ENCODE assay signal across 8 mouse cellular contexts in the genomic region with DNA sequence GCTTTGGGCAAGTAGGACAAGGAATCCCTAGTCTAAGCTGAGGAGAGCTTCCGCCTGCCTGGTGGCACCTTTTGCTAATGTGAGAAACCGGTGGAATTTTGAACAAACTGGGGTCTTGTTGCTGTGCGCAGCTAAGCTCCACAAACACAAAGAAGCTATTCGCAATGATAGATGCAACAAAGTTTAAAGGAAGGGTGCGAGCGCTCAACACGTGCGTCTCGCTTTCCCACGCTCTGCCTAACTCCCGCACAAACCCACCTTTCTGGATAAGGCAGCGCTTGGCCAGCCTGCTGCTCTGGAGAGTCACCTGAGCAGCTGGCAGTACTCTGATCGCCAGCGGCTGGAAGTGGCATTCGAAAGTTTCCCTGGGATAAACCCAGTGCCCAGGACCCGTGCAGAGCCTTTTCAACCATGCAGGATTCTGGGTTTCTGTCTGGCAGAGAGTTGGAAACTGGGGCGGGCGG. TPM values are rescaled to one million over a fixed set of nuclear protein-coding genes. Genes with fewer than 3 reads are reported as not detected.
A peak's percentile ranks its signal among the peaks of the same experiment; 100 is the strongest.
DNase-seq lines count a peak whose midpoint lies in the region; ATAC-seq and TF ChIP-seq lines count a peak whose summit lies in the region.

No protein-coding gene starts in this region.

- H3K4me2 ChIP-seq in heart, embryonic 14.5 days (ENCODE audit: low read length) = peak overlapping the region; percentile 72
- peak overlapping the region; percentile 64 for H3K4me2 ChIP-seq in midbrain, embryonic 11.5 days

- intact Hi-C loops in left cerebral cortex, postnatal 25 days (cut with DNase I) = no loop called here
- intact Hi-C loops in left cerebral cortex, postnatal 36 days (cut with DNase I) = no loop called here

- H3K9me3 ChIP-seq in heart, embryonic 14.5 days (ENCODE audit: control insufficient read depth, low read length) = no peaks in the 10 kb centered on the region
- H3K9me3 ChIP-seq in midbrain, embryonic 11.5 days (ENCODE audit: control insufficient read depth, low read length) = no peaks in the 10 kb centered on the region

- H3K27ac ChIP-seq in bone marrow macrophage, adult 2 months (ENCODE audit: insufficient read depth, low read depth, low read length) = no peak overlapping the region
- peak overlapping the region; percentile 19 to 87; a peak in 3 of 4 replicates for H3K27ac ChIP-seq in heart, embryonic 14.5 days (replicated peaks in 1 of 2; ENCODE audit: control insufficient read depth in 1 of 2, insufficient read depth in 1 of 2, low read depth in 2 of 2, low read length in 2 of 2)
- H3K27ac ChIP-seq in midbrain, embryonic 11.5 days (ENCODE audit: low read depth, low read length) = no peak overlapping the region

- peak overlapping the region; percentile 79 for H3K4me3 ChIP-seq in bone marrow macrophage, adult 2 months (ENCODE audit: insufficient read depth, low read length)
- peak overlapping the region; percentile 62 to 69 for H3K4me3 ChIP-seq in heart, embryonic 14.5 days (ENCODE audit: control insufficient read depth in 1 of 2, insufficient read depth in 1 of 2, low read depth in 1 of 2, low read length in 2 of 2)
- peak overlapping the region; percentile 47 for H3K4me3 ChIP-seq in midbrain, embryonic 11.5 days (ENCODE audit: low read depth, low read length)

- 19% methylated on average over 18 of the region's 18 CpGs for WGBS in heart, embryonic 14.5 days
- 22% methylated on average over 18 of the region's 18 CpGs for WGBS in midbrain, embryonic 11.5 days

- TF ChIP-seq CTCF in bone marrow macrophage, adult 2 months (IDR thresholded peaks at IDR 0.05; ENCODE audit: low read depth, low read length) = no peak

- TF ChIP-seq POLR2A in bone marrow macrophage, adult 2 months (IDR thresholded peaks at IDR 0.05; ENCODE audit: borderline replicate concordance, low read depth, low read length) = no peak

- no peak for ATAC-seq in heart, embryonic 14.5 days (ENCODE audit: insufficient number of reproducible peaks, insufficient read depth, low FRiP score, low read depth)
- ATAC-seq in midbrain, embryonic 11.5 days (ENCODE audit: low FRiP score) = no peak
- ATAC-seq in monocyte, adult 5-6 weeks (replicated peaks; ENCODE audit: insufficient number of reproducible peaks, low FRiP score, low TSS enrichment, poor library complexity, severe bottlenecking) = no peak

- H3K9ac ChIP-seq in heart, embryonic 14.5 days (ENCODE audit: low read length) = peak overlapping the region; percentile 84
- peak overlapping the region; percentile 74 for H3K9ac ChIP-seq in midbrain, embryonic 11.5 days (ENCODE audit: low read length)

- no peaks in the 10 kb centered on the region for H3K36me3 ChIP-seq in heart, embryonic 14.5 days (ENCODE audit: control insufficient read depth, insufficient read depth, low read length)
- H3K36me3 ChIP-seq in midbrain, embryonic 11.5 days (ENCODE audit: control insufficient read depth, insufficient read depth, low read length) = no peaks in the 10 kb centered on the region

- H3K4me1 ChIP-seq in bone marrow macrophage, adult 2 months (ENCODE audit: control insufficient read depth, insufficient read depth, low read length) = peaks cover 18% of the 10 kb centered on the region
- peaks cover 0 to 3% of the 10 kb centered on the region in 2 experiments; a peak in 2 of 4 replicates for H3K4me1 ChIP-seq in heart, embryonic 14.5 days (ENCODE audit: control insufficient read depth in 2 of 2, insufficient read depth in 2 of 2, low read length in 2 of 2)
- no peaks in the 10 kb centered on the region for H3K4me1 ChIP-seq in midbrain, embryonic 11.5 days (ENCODE audit: control insufficient read depth, insufficient read depth, low read length)

- peak; percentile 20 to 28 for DNase-seq in left cerebral cortex, postnatal 25 days (ENCODE audit: low spot score in 2 of 2)
- DNase-seq in left cerebral cortex, postnatal 36 days (ENCODE audit: low spot score in 2 of 2) = no peak
- peak; percentile 36 to 52 for DNase-seq in kidney, postnatal 4 days
- DNase-seq in midbrain, embryonic 11.5 days (ENCODE audit: low spot score, missing footprints) = peak; percentile 91
- DNase-seq in spleen, postnatal 4 days (ENCODE audit: low spot score in 2 of 2) = no peak

- H3K27me3 ChIP-seq in heart, embryonic 14.5 days (ENCODE audit: control insufficient read depth, insufficient read depth, low read length) = no peaks in the 10 kb centered on the region
- peaks cover 12% of the 10 kb centered on the region for H3K27me3 ChIP-seq in midbrain, embryonic 11.5 days (ENCODE audit: control insufficient read depth, insufficient read depth, low read length)

RNA-seq across cellular contexts. Expression of a gene that starts 0.9 kb away (rescaled TPM):
- total RNA-seq in left cerebral cortex, postnatal 25 days (2021) = 10 to 100 TPM; 26.0 to 26.1 TPM
- 10 to 100 TPM; 23.1 to 28.9 TPM for total RNA-seq in left cerebral cortex, postnatal 36 days (2021)
- polyA plus RNA-seq in bone marrow macrophage, adult 2 months (2012; ENCODE audit: insufficient read depth, insufficient read length, missing spikeins) = 18.7 and 18.8 TPM in 2 replicates
- 48.8 and 50.6 TPM in 2 replicates for polyA plus RNA-seq in heart, embryonic 14.5 days (2014; fragmentation: Nextera tagmentation; extraction: Ambion mirVana)
- polyA plus RNA-seq in midbrain, embryonic 11.5 days (2014; fragmentation: Nextera tagmentation; extraction: Ambion mirVana) = 19.2 and 22.8 TPM in 2 replicates
- 18.4 to 30.6 TPM (median 19.4 TPM) in 3 replicates for total RNA-seq in monocyte, adult 5-6 weeks (2017)

RNA-seq across cellular contexts. Expression of a gene that starts 51.3 kb away (rescaled TPM):
- 1 to 10 TPM; 3.3 to 3.5 TPM for total RNA-seq in left cerebral cortex, postnatal 25 days (2021)
- 1 to 10 TPM; 3.3 to 4.9 TPM for total RNA-seq in left cerebral cortex, postnatal 36 days (2021)
- 301 and 340 TPM in 2 replicates for polyA plus RNA-seq in bone marrow macrophage, adult 2 months (2012; ENCODE audit: insufficient read depth, insufficient read length, missing spikeins)
- polyA plus RNA-seq in heart, embryonic 14.5 days (2014; fragmentation: Nextera tagmentation; extraction: Ambion mirVana) = 0.46 and 0.77 TPM in 2 replicates
- 0.34 and 0.54 TPM in 2 replicates for polyA plus RNA-seq in midbrain, embryonic 11.5 days (2014; fragmentation: Nextera tagmentation; extraction: Ambion mirVana)
- 116 to 144 TPM (median 135 TPM) in 3 replicates for total RNA-seq in monocyte, adult 5-6 weeks (2017)

Comparison
In these comparisons a context has a peak if more than half of its experiments do, and no peak if none do; other contexts are left out.
1. DNase-seq: peak in left cerebral cortex, postnatal 25 days (2 of 2), kidney, postnatal 4 days (2 of 2) and midbrain, embryonic 11.5 days (single experiment); none in left cerebral cortex, postnatal 36 days (0 of 2) and spleen, postnatal 4 days (0 of 2).
2. H3K27ac ChIP-seq: peak in heart, embryonic 14.5 days (2 of 2); none in bone marrow macrophage, adult 2 months (single experiment) and midbrain, embryonic 11.5 days (single experiment).
3. RNA of a gene that starts 51.3 kb away (total RNA-seq): 116 to 144 TPM in monocyte, adult 5-6 weeks; 3.3 to 4.9 TPM in left cerebral cortex, postnatal 36 days and 3.3 to 3.5 TPM in left cerebral cortex, postnatal 25 days; every median in the first group is over 10 times any median in the second.
4. Peak in every context shown above with its lines, with median percentiles within 50 percentile points of each other: H3K4me3 ChIP-seq.